Mouse (Mus musculus) erythroblast, embryonic 14.5 days (primary cell): ENCODE data around the gene Limk2.

Experiments
- GATA1 ChIP-seq: IDR thresholded peaks from 2 replicates; pipeline ENCODE4 v1.6.1; 2012; ENCODE audit warnings: low read length, inconsistent platforms, mixed read lengths
- TAL1 ChIP-seq: IDR thresholded peaks from 3 replicates; pipeline ENCODE4 v1.6.1; 2012; ENCODE audit warnings: low read length, inconsistent platforms, mixed read lengths

DNA sequence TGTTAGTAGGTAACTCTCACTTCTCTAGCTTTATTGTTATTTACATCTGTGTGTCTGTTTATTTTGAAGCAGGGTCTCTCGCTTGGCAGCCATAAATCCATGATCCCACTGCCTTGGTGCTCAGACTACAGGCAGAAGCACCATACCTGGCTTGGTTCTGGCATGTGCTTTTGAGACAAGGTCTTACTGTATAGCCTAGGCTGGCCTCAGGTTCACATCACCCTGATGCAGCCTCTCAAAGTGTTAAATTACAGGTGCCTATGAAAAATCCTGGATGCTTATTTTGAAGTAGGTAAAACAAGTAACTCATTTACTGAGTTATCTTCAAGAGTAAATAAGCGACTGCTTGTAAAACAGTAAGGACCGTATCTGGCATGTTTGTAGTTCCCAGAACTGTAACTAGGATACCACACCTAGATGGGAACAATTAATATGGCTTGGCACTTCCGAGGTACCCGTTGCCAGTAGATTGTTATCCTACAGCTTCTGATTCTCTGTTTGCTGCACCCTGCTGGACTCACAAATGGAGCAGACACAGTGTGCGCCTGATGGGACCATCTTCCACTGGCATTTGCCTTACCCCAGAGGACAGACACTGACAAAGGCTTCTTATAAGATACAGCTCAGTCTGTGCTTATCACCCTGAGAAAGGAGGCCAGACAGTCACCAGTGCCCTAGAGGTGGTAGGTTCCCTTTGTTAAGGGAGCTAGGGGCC is 21.4 kb downstream of the Limk2 start:
- TF ChIP-seq TAL1 (no peak), GATA1 (no peak)
